Mouse (Mus musculus) bone marrow macrophage, adult 2 months (primary cell): Measurements from ENCODE around the gene Nob1. TPM values are rescaled to one million over a fixed set of nuclear protein-coding genes. Genes with fewer than 3 reads are reported as not detected.

ENCODE experiments used
- H3K27ac ChIP-seq: 2 replicates; pipeline ENCODE4 v1.5.1; 2012; ENCODE audit warnings: low read depth, low read length; ENCODE audit not compliant: insufficient read depth
- H3K4me1 ChIP-seq: 2 replicates; pipeline ENCODE4 v1.6.1; 2012; ENCODE audit warnings: low read length; ENCODE audit not compliant: control insufficient read depth, insufficient read depth
- H3K4me3 ChIP-seq: 2 replicates; pipeline ENCODE4 v1.5.1; 2012; ENCODE audit warnings: mild to moderate bottlenecking, low read length, moderate library complexity; ENCODE audit not compliant: insufficient read depth
- CTCF ChIP-seq: IDR thresholded peaks from 2 replicates; pipeline ENCODE4 v1.5.1; 2012; ENCODE audit warnings: low read depth, mild to moderate bottlenecking, low read length, moderate library complexity
- POLR2A ChIP-seq: IDR thresholded peaks from 2 replicates; pipeline ENCODE4 v1.6.1; 2012; ENCODE audit warnings: mild to moderate bottlenecking, low read depth, low read length, borderline replicate concordance
- polyA plus RNA-seq: library from polyadenylated mRNA; stranded (reverse); fragments of >200 nt; gene quantifications from 2 replicates; pipeline ENCODE4 v1.2.4, GENCODE M21; 2012; ENCODE audit not compliant: missing spikeins, insufficient read depth, insufficient read length

The Nob1 gene
- polyA plus RNA-seq, 1 experiment, result 11.0 TPM

- H3K4me3 ChIP-seq, result no peak overlapping the region
- H3K27ac ChIP-seq, result no peak overlapping the region
- TF ChIP-seq CTCF (no peak), POLR2A (no peak)
- H3K4me1 ChIP-seq, result no peaks in the 10 kb centered on the region
Observed at GRCm38 (mm10) chr8:107370311-107370710, 54.5 kb downstream of the Nob1 start.

Other genes with a start within 250 kb of the Nob1 start
- 45.9 and 54.7 TPM in 2 replicates for gene Nfat5, start 131.6 kb downstream of the Nob1 start, polyA plus RNA-seq
- gene Nqo1, start 21.8 kb downstream of the Nob1 start, polyA plus RNA-seq, result 18.3 and 20.6 TPM in 2 replicates
- gene Wwp2, start 11.3 kb upstream of the Nob1 start, polyA plus RNA-seq, result 64.7 and 68.1 TPM in 2 replicates
- gene Psmd7, start 163.4 kb upstream of the Nob1 start, polyA plus RNA-seq, result 74.3 and 77.5 TPM in 2 replicates